Comparison of ENCODE assay signal across 8 mouse cellular contexts in the genomic region with DNA sequence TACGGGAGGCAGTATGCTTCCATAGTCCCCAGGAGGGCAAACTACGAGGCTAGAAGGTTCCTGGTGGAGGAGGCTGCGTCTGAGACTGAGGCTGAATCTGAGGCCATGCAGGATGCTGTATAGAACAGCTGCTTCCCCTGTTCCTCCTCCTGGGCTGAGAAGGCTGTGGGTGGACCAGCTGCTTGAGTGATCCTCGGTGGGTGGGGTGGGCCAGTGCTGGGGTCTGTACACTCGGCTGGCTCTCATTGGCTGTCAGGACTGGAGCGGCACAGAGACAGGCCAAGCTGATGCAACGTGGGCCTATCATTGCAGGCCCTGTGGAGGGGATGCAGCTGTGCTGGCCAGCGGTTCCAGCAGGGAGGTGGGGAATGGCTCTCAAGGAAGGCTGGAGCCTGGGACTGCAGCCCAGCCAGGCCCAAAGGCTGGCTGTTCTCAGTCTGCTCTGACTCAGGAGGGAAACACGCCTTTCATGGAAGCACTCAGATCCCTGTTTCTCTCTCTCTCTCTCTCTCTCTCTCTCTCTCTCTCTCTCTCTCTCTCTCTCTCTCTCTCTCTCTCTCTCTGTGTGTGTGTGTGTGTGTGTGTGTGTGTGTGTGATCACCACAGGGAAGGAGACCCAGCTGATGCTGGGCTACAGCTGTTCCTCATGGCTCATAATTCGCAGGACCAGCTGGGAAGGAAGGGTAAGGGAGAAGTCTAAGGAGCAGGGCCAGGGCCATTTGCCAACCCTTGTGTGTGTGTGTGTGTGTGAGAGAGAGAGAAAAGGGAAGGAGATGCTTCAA. TPM values are rescaled to one million over a fixed set of nuclear protein-coding genes. Genes with fewer than 3 reads are reported as not detected.
DNase-seq lines count a peak whose midpoint lies in the region; ATAC-seq and TF ChIP-seq lines count a peak whose summit lies in the region.

No protein-coding gene starts in this region.

- TF ChIP-seq CTCF in heart, adult 2 months (IDR thresholded peaks at IDR 0.05), result no peak

- intact Hi-C loops in heart, adult 2 months (cut with DNase I), result no loop called here
- intact Hi-C loops in left cerebral cortex, postnatal 4 days (cut with DNase I), result no loop called here

- H3K27me3 ChIP-seq in embryonic facial prominence, embryonic 12.5 days, result no peaks in the 10 kb centered on the region
- no peaks in the 10 kb centered on the region for H3K27me3 ChIP-seq in heart, adult 2 months (ENCODE audit: control insufficient read depth, insufficient read depth, low read length)
- no peaks in the 10 kb centered on the region for H3K27me3 ChIP-seq in midbrain, embryonic 11.5 days (ENCODE audit: control insufficient read depth, insufficient read depth, low read length)
- H3K27me3 ChIP-seq in stomach, embryonic 14.5 days (ENCODE audit: control insufficient read depth, insufficient read depth, low read length), result no peaks in the 10 kb centered on the region

- no peaks in the 10 kb centered on the region for H3K36me3 ChIP-seq in embryonic facial prominence, embryonic 12.5 days
- no peaks in the 10 kb centered on the region for H3K36me3 ChIP-seq in heart, adult 2 months (ENCODE audit: control insufficient read depth, insufficient read depth, low read length)
- H3K36me3 ChIP-seq in midbrain, embryonic 11.5 days (ENCODE audit: control insufficient read depth, insufficient read depth, low read length), result no peaks in the 10 kb centered on the region
- H3K36me3 ChIP-seq in stomach, embryonic 14.5 days (ENCODE audit: control insufficient read depth, insufficient read depth, low read length), result no peaks in the 10 kb centered on the region

- H3K4me2 ChIP-seq in embryonic facial prominence, embryonic 12.5 days (replicated peaks), result peak overlapping the region; percentile 33
- H3K4me2 ChIP-seq in midbrain, embryonic 11.5 days, result peak overlapping the region; percentile 9; the same call in 1 of the 2 replicates
- H3K4me2 ChIP-seq in stomach, embryonic 14.5 days (replicated peaks; ENCODE audit: low read depth, low read length), result peak overlapping the region; percentile 21; the same call in 1 of the 2 replicates

- peak; percentile 77 for TF ChIP-seq POLR2A in heart, adult 2 months (IDR thresholded peaks at IDR 0.05; ENCODE audit: insufficient read depth, low read depth, low read length)

- peaks cover 46% of the 10 kb centered on the region for H3K4me1 ChIP-seq in embryonic facial prominence, embryonic 12.5 days
- H3K4me1 ChIP-seq in heart, adult 2 months (ENCODE audit: control insufficient read depth, insufficient read depth, low read length), result peaks cover 30% of the 10 kb centered on the region
- peaks cover 39% of the 10 kb centered on the region for H3K4me1 ChIP-seq in midbrain, embryonic 11.5 days (ENCODE audit: control insufficient read depth, insufficient read depth, low read length)
- H3K4me1 ChIP-seq in stomach, embryonic 14.5 days (ENCODE audit: control insufficient read depth, insufficient read depth, low read length), result peaks cover 36% of the 10 kb centered on the region

- no peaks in the 10 kb centered on the region for H3K79me2 ChIP-seq in heart, adult 2 months (replicated peaks; ENCODE audit: control insufficient read depth, insufficient read depth, low read length)

- H3K9ac ChIP-seq in embryonic facial prominence, embryonic 12.5 days, result peak overlapping the region; percentile 44
- peak overlapping the region; percentile 38 for H3K9ac ChIP-seq in heart, adult 2 months (ENCODE audit: low read depth, low read length)
- peak overlapping the region; percentile 58 for H3K9ac ChIP-seq in midbrain, embryonic 11.5 days (ENCODE audit: low read length)
- H3K9ac ChIP-seq in stomach, embryonic 14.5 days (replicated peaks; ENCODE audit: low read depth, low read length), result no peak overlapping the region

- DNase-seq in ZHBTc4 (ENCODE audit: low read depth, low spot score), result peak; percentile 73
- peak; percentile 84 to 92 for DNase-seq in heart, adult 2 months
- peak; percentile 40 for DNase-seq in kidney, adult 18-20 months
- DNase-seq in left cerebral cortex, postnatal 4 days, result peak; percentile 89
- DNase-seq in midbrain, embryonic 11.5 days (ENCODE audit: low spot score, missing footprints), result peak; percentile 95
- DNase-seq in cerebellum, adult 8-10 months, result no peak

- peak overlapping the region; percentile 98 for H3K27ac ChIP-seq in embryonic facial prominence, embryonic 12.5 days
- peak overlapping the region; percentile 84 for H3K27ac ChIP-seq in heart, adult 2 months
- H3K27ac ChIP-seq in midbrain, embryonic 11.5 days (ENCODE audit: low read depth, low read length), result peak overlapping the region; percentile 95
- H3K27ac ChIP-seq in stomach, embryonic 14.5 days (ENCODE audit: low read length), result peak overlapping the region; percentile 97

- no peaks in the 10 kb centered on the region for H3K9me3 ChIP-seq in embryonic facial prominence, embryonic 12.5 days
- H3K9me3 ChIP-seq in midbrain, embryonic 11.5 days (ENCODE audit: control insufficient read depth, low read length), result no peaks in the 10 kb centered on the region
- no peaks in the 10 kb centered on the region; the same call in 1 of the 2 replicates for H3K9me3 ChIP-seq in stomach, embryonic 14.5 days (ENCODE audit: control insufficient read depth, low read depth, low read length)

- TF ChIP-seq EP300 in heart, adult 2 months (IDR thresholded peaks at IDR 0.05; ENCODE audit: insufficient read depth, low read depth, low read length), result peak; percentile 7; the same call in 1 of the 2 replicates

- no peak overlapping the region for H3K4me3 ChIP-seq in embryonic facial prominence, embryonic 12.5 days
- H3K4me3 ChIP-seq in heart, adult 2 months, result no peak overlapping the region
- H3K4me3 ChIP-seq in midbrain, embryonic 11.5 days (ENCODE audit: low read depth, low read length), result no peak overlapping the region
- no peak overlapping the region for H3K4me3 ChIP-seq in stomach, embryonic 14.5 days (ENCODE audit: low read depth, low read length)

- 4% methylated on average over 10 of the region's 10 CpGs for whole genome bisulfite sequencing in embryonic facial prominence, embryonic 12.5 days
- WGBS in heart, adult 2 months, result 16% methylated on average over 10 of the region's 10 CpGs
- WGBS in midbrain, embryonic 11.5 days, result 2% methylated on average over 10 of the region's 10 CpGs
- WGBS in stomach, embryonic 14.5 days, result 9% methylated on average over 10 of the region's 10 CpGs

- ATAC-seq in embryonic facial prominence, embryonic 12.5 days (ENCODE audit: insufficient number of reproducible peaks, insufficient read depth, low FRiP score, low TSS enrichment), result peak; percentile 99
- peak; percentile 97 for ATAC-seq in midbrain, embryonic 11.5 days (ENCODE audit: low FRiP score)
- peak; percentile 97 for ATAC-seq in stomach, embryonic 14.5 days (ENCODE audit: insufficient number of reproducible peaks, insufficient read depth, low FRiP score, low read depth)

RNA-seq across cellular contexts. Expression of a gene that starts 7.2 kb away (rescaled TPM):
- 1,388 and 1,403 TPM in 2 replicates for polyA plus RNA-seq in embryonic facial prominence, embryonic 12.5 days (2016; fragmentation: Nextera tagmentation; extraction: Ambion mirVana)
- total RNA-seq in heart, adult 2 months (2021), result 100 to 1,000 TPM; 214 to 275 TPM
- 193 and 266 TPM in 2 replicates for polyA plus RNA-seq in heart, adult 2 months (2012; rRNA removed)
- 10 to 100 TPM; 63.7 to 65.6 TPM for total RNA-seq in left cerebral cortex, postnatal 4 days (2021)
- polyA plus RNA-seq in midbrain, embryonic 11.5 days (2014; fragmentation: Nextera tagmentation; extraction: Ambion mirVana), result 202 and 210 TPM in 2 replicates
- 474 and 475 TPM in 2 replicates for polyA plus RNA-seq in stomach, embryonic 14.5 days (2014; fragmentation: Nextera tagmentation; extraction: Ambion mirVana)

RNA-seq across cellular contexts. Expression of a gene that starts 21.0 kb away (rescaled TPM):
- polyA plus RNA-seq in embryonic facial prominence, embryonic 12.5 days (2016; fragmentation: Nextera tagmentation; extraction: Ambion mirVana), result 20.3 and 23.4 TPM in 2 replicates
- total RNA-seq in heart, adult 2 months (2021), result 10 to 100 TPM; 21.5 to 26.3 TPM
- polyA plus RNA-seq in heart, adult 2 months (2012; rRNA removed), result 30.7 and 32.2 TPM in 2 replicates
- 10 to 100 TPM; 54.4 to 63.0 TPM for total RNA-seq in left cerebral cortex, postnatal 4 days (2021)
- 16.2 and 16.7 TPM in 2 replicates for polyA plus RNA-seq in midbrain, embryonic 11.5 days (2014; fragmentation: Nextera tagmentation; extraction: Ambion mirVana)
- 15.9 and 22.7 TPM in 2 replicates for polyA plus RNA-seq in stomach, embryonic 14.5 days (2014; fragmentation: Nextera tagmentation; extraction: Ambion mirVana)
